Mouse (Mus musculus) skeletal muscle tissue, adult 2 months (tissue): ENCODE measurements around the gene Fsd1l.
A peak's percentile ranks its signal among the peaks of the same experiment; 100 is the strongest.

Experiments used
- DNase-seq: peaks from one replicate; pipeline ENCODE4 v3.0.0-alpha.2; 2012; ENCODE audit warnings: low read depth, low spot score

The Fsd1l gene

DNA sequence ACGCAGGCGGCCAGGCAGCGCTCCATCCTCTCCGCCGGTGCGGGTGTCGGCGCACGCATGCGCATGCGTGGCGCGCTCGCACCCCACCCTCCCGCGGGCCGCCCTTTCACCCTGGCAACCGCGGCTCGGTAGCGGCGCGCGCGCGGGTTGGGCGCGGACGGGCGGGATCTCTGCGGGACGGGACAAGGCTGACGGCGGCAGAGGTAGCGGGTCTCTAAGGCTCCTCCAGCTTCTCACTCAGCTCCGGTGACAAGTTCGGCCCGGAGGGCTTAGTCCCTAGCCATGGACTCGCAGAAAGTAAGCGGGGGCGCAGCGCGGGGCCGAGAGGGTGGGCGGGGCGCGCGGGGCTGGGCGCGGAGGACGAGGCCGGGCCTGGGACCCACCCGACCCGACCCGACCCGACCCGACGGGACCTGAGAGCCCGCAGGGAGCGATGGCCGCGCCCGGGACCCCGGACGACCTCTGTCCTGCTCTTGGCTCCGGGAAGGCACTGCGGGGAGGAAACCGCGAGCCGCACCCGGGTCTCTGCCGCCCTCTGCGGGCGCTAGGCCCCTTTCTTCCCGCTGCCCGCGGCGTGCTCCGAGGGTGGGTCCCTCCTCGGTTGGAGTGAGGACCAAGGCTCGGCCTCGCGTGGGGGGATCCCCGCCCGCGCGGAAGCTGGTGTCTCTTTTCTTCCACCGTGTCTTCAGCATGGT, at the start of gene Fsd1l:
Gene Fsd1l, plus strand, starts transcription at position 156 of the 695 bp plus-strand sequence.
- peak; percentile 60 for DNase-seq

DNA sequence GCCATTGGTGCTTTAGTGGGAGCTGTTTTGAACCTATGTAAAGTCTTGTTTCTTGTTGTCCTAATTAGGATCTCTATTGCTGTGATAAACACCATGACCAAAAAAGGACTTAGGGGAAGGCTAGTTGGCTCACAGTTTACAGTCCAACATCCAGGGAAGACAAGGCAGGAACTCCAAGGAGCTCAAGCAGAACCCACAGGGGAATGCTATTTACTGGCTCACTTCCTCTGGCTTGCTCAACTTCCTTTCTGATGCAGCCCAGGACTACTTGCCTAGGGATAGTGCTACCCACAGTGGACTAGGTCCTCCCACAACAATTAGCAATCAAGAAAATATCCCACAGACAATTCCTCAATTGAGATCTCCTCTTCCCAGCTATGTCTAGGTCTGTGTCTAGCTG, 43.6 kb upstream of the Fsd1l start:
- no peak for DNase-seq

DNA sequence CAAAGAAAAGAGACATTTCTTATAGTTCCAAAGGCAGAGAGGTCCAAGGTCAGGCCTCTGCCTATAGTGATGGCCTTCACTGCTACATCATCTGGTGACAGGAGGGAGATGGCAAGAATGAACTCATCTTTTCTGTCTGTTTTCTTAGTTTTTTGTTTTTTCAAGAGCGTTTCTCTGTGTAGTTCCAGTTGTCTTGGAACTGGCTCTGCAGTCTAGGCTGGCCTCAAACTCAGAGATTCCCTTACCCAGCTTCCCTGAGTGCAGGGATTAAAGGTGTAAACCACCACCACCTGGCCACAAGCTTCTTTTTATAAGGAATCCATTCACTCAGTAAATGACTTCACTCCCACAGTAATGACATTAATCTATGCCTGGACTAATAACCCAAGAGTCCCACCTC, 42.3 kb upstream of the Fsd1l start:
- DNase-seq = no peak

DNA sequence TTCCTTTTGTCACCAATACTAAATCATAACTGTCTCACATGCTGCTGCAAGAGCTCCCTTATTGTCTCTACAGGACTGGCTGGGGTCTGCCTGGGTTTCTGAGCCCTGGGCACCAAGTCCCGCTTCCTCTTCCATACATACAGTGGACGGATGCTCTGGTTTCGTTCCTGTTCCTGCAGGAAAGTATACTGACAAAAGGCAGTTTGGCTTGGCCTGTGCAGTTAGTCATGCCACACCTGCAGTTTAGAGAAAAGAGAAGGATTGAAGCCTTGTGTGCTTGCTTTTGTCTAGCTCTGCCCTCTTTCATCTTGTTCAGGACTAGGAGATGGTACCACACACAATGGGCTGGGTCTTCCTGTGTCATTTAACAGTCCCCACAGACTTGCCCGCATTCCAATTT, 41.8 kb upstream of the Fsd1l start:
- DNase-seq = no peak

DNA sequence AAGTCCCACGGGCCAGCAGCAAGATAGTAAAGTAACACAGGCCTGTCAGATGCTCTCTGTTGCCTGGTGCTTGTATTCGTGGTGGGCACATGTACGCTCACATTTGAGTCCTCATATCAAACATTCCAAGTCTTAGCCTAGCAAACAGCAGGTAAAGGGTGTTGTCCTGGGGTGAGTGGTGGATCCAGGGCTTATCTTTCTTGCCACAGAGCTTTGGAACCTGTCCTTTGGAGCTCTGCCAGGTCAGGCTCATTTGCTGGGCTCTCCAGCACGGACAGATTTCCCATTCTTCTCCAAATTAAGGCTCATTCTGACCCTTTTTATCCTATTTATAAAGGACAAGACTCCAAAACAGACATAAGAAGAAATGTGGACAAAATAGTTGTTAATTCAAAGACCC, 41.1 kb upstream of the Fsd1l start:
- DNase-seq = no peak

DNA sequence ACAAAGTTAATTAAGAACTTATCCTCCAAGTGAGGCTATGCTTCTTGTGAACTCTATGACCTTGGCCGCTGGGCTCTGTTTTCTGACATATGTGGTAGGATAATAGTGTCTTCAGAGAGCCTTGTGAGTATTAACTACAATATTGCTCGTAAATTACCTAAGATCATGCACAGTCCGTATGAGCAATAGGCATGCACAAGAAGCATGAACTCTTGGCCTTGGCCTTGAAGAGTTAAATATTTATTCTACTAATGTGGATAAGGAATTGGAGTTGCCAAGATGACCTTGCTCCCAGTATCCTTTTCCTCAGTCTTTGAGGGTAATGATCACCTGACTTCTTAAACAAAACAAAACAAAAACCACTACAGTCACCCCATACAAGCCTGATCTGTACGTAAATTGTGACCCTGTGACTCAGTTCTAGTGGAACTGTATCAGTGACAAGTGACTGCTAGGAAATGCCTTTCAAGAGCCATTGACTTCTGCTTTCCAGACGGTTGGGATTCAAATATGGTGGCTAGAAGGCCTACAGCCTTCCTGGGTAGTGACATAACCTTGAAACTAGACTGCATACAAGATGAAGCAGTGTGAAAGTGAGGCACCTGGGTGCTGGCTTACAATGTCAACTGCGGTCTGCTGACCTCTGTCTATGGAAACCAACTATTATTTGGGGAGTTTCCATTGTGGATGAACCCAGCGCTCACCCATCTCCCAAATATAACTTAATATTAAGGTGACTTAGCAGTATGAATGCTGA, 40.4 kb upstream of the Fsd1l start:
- no peak for DNase-seq

DNA sequence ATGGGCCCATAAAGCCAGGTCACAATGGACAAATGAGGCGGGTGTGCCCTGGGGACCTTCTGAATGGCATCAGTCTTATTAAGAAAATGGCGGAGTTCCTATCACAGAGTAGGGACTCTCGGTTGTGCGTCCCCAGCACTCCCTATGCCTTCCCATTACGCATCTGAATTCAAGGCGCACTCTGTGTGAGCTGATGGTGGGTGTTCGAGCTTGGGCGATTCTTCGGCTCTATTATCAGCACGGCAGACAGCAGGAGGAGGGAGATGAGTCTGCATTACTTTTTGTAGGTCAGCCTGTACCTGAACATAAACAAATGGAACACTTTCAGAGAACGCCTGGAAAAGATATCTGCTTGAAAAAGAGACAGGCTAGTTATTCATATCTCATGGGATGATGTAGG, 39.7 kb upstream of the Fsd1l start:
- DNase-seq = no peak

DNA sequence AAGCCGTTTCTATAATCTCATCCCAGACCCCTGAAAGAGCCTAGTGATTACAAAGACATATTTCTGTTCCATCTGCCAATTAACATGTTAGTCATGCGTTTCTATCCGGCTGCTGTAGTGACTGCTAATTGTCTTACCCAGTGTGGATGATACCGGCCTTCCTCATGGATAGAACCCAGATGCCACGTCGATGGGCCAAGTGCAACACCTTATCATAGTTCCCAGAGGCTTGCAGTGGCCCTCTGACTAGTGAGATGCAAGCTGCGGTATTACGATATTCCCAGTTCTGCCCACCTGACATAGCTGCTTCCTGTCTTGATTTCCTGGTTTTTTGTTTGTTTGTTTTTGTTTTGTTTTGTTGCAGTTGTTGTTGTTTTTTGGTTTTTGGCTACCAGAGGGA, 39.3 kb upstream of the Fsd1l start:
- no peak for DNase-seq

DNA sequence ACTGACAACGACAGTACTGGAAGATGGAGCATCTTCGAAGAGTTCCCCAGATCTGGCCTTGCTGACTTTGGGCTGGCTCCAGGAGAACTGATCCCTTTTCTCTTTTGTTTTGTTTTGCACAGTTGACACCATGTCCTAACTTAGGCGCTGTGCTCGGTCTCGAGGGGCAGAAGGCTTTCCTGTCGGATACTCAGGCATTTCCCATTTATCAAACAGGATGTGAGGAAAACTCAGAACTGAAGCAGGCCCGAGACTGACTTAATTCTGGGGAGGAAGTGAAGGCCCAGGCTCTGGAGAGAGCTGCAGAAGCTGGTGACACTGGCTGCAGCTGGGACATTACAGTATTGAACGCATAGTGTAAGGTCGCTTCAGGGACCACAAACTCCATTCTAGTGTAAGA, 38.9 kb upstream of the Fsd1l start:
- peak; percentile 30 for DNase-seq

DNA sequence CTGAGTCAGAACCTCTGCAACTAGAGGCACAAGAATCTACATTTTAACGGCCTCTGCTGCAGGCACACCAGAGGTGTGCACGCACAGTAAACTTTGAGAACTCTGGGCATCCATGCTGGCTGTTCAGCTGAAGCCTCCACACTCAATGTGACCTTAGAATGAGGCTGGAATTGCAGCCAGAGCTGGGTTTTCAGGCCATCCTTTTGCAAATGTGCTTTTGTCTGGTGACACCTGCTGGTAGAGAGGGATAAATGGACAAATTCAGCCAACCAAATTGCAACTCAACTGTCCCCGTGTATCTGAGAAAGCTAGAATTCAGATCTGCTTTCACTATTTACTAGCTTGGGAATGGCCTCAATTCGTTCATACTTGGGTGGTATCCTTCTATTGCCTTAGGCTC, 37.1 kb upstream of the Fsd1l start:
- DNase-seq = peak; percentile 57

DNA sequence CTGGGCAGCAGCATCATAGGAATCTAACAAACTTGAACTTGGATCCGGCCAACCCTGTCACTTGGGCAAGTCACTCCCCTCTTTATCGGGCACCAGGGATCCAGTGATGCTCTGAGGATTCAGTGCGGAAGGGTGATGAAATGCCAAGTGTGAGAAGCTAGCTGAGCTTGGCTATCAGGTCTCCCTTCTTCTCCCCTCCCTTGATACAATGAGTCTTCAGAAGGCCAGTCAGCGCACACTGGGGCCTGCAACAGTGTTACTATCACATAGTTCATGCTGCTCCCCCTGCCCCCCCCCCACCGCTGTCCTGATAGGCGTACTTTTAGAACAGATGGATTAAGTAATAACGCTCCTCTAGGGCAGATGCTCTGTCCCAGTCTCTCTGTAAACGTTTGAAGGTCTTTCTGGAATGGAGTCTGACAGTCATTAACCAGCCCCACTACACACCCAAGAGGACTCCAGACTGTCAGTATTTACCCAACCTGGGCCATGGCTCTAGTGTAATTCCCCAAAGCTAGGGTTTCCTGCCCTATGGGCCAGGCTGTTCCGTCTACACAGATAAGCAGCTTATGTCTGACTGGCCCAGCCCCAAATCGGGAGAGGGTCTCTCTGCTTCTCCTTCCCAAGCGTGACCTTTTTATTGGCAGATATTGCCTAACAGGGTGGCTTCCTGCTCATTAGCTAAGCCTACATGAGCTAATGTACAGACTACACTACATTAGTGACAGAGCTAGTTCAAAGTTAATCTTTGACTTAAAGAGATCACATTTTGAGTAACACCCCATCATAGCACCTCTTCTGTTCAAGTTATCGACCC, 35.8 kb upstream of the Fsd1l start:
- no peak for DNase-seq

DNA sequence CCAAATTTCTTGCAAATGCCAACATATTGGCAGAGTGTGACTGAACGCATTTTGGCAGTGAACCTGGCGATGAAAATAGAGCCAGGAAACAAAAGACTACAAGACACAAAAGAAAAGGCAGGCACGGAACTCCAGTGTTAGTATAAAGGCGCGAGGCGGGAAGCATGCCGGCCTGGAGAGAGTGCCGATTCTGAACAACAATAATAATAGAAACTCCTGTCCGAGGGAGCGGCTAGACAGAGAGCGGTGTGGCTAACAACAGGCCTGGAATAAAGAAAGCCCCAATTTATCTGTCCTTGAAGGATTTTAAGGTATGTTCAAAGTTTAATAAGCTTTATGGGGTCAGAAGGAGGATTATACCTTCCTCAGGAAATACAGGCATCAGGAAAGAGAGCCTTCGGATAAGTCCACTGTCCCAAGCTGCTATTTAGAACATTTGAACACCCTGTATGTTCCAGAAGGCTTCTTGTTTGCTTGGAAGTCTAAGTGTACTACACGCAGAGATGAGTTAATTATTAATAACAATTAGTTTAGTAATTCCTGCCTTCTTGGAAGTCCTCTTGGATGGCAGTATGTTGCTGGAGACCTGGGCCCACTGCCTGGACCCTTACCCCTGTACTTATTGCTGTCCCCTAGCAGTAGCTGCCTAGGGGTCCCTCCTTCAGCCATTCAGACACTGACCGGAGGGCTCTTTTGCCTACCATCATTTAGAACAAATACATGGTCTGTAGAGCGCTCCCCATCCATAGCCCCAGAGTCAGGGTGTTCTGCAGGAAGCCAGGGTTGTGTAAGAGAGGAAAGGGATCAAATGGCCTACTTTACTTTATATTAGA, 35.0 kb upstream of the Fsd1l start:
- no peak for DNase-seq

DNA sequence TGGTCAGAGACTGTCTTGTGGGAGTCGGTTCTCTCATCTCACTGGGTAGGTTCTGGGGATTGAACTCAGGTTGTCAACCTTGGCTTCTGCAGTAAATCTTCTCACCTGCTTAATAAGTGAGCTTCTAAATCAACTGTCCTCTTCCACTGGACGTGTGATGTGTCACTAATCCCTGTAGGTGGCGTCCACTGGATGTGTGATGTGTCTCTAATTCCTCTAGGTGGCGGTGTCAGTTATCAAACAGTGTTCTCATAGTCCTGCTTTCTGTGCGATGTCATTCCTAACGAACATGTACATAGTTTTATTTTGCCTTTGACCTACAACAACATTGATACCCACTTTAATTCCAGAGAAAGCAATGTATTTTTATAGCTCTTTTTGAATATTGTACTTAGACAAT, 30.8 kb upstream of the Fsd1l start:
- peak; percentile 64 for DNase-seq

DNA sequence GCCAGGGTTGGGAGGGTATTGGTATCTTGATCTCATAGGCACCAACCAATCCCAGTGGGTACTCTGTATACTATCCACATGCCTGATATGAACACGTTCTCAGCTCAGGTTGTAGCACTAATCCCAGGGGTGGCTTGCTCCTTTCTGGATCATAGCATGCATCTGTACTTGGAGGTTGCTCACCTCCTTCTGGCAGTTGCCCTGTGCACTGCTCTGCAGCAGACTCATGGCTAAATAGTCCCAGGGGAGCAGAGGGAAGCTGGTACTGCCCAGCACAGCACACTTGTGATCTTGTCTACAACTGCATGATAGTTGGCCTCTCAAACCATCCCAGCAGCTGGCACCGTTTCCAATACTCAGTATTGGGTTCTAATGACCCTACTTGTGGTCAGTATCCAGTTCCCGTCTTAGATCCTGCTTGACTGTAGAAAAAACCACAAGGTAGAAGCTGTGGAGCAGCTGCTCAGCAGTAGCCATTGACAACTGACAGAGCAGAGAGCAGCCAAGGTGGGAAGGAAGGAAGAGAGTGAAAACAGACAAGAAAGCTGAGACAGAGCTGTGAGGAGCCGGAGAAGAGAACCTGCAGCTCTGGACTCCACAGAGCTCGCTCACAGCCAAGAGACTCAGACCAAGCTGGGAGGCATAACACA, 16.6 kb upstream of the Fsd1l start:
- no peak for DNase-seq

DNA sequence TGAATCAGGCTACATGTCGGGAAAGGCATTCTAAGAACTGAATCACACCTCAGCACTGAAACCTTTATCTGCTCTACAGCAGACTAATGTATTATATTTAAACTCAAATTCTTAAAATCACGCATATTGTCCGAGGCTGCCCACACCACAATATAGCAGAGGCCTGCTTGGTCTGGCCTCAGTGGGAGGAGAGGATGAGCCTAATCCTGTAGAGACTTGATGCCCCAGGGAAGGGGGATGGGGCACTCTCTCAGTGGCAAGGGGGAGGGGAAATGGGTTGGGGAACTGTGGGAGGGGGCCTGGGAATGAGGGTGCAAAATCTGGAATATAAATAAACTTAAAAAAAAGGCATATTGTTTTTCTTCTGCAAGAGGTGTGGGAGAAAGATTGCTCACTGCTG, 13.3 kb upstream of the Fsd1l start:
- no peak for DNase-seq

DNA sequence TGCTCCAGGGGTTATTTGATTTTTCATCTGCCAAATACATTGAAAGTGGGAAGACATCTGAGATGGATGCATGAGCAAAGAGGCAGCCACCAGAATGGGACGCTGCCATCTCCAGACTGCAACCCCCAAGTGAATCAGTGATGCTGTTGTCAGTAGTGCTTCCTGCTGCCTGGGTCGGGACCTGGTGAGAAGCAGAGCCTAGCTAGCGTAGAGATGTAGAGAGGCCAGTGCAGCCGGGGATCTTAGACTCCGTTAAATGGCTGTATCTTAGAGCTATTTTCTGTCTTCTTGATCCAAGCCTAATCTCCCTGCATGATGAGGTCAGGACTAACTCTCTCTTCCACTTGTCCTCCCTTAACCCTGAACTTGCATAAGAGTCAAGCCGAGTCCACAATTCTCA, 11.2 kb upstream of the Fsd1l start:
- DNase-seq = no peak

DNA sequence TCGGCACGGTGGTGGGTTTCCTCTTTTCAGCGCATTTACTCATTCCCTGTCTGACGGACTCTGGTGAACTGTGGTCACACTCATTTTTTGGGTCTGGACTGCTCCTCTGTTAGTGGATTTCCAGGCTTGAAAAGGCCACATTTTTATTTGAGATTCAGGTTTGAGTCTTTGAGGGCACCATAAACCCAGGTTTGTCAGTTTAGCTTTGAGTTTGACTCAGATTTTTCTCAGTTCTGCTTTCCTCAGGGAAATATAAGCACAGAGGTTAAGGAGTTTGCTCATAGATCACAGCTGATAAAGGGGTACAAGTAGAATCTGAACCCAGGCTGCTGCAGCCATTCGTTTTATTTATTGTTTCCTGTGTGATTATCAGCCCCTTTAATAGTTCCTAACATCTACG, 10.2 kb upstream of the Fsd1l start:
- DNase-seq = no peak

DNA sequence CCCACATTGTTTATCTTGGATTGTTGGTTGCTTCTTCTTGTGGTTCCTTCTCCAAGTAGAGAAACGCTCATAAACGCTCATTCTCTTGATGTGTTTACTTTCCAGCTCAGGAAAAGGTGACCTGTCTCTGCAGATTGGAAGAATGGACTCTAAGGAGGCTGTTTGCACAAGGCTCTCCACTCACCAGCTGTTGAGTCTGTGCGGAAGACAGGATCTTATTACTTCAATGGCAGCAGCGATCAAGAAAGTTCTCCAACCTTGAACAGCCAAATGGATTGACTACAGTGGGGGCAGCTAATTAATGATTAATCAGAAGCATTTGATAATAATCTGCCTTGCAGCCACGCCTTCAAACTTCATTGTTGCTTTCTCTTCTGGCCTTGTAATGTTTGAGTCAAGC, 9.8 kb upstream of the Fsd1l start:
- DNase-seq = no peak

DNA sequence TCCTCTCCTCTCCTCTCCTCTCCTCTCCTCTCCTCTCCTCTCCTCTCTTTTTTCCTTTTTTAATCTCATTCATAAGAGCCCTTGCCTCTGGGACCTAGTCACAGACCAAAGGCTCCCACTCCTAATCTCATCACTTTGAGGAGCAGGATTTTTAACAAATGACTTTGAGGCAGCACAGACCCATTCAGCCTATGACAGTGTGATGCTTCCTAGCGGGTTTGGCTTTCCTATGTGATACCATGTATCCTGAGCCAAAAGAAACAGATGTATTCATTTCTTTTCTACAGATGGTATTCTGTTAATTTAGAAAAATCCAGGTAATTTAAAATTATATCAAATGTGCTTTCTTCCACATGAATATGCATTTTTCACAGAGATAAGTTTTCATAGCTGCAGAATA, 7.6 kb upstream of the Fsd1l start:
- no peak for DNase-seq

DNA sequence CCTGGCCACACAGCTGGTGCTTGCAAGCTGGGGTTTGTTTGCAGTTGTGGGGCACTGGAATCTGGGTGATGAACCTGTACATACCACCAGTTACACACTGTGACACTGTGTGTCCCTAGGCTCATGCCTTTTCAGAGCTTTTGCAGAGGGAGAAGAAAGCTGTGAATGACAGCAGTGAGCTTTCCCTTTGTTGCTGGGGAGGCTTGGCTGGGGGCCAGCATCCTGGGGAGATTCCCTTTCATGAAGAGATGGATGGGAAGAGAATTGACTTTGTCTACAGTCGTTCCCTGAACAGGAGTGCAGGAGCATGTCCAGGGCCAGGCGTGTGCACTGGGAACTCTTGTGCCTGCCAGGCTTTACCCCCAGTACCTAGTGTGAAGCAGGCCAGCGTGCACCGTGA, 6.5 kb upstream of the Fsd1l start:
- DNase-seq = no peak

DNA sequence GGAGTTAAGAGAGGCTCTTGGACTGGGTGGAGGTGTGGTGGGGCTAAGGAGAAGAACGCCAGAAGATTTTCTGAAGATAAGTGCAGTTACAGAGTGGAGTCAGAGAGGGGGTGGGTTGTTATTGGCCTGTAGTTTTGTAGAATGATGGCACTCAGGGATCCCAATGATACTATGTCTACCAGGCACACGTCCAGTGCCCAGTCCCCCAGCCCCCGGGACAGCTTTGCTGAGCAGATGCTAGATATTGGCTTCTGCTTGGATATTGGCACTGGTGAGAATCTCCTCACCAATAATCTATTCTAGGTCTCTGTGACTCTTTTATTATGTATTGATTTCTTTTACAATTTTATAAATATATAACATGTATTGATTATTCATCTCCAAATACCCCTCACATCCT, 6.0 kb upstream of the Fsd1l start:
- no peak for DNase-seq
